In the genomic region with DNA sequence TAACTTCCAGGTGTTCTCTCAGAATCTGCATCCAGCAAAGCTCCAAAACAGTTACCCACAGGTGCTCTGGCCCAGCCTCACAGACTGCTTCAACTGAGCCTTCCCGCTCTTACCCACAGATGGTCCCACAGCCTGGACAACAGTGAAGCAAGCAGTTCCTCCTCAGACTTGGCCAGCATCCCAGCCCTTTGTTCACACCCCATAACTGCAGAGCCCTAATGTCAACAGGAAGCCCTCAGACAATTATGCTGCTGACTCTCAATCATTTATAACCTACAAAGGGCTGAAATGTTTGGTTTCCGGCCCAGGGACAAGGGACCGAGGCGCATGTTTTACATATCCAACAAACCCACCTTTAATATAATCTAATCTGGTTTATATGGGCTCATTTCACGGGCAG, we compare ENCODE assay signal across 9 mouse cellular contexts. TPM values are rescaled to one million over a fixed set of nuclear protein-coding genes. Genes with fewer than 3 reads are reported as not detected.
A peak's percentile ranks its signal among the peaks of the same experiment; 100 is the strongest.
DNase-seq lines count a peak whose midpoint lies in the region; ATAC-seq and TF ChIP-seq lines count a peak whose summit lies in the region.
"Had no signal": no experiment of that assay in that cellular context is flagged by ENCODE, and none has a peak within 500 bp of the region (broad histone marks: within the 10 kb centered on the region; RNA-seq: fewer than 3 reads in every experiment).

No protein-coding gene starts in this region.

- 73% methylated on average over 5 of the region's 5 CpGs for WGBS in midbrain, embryonic 13.5 days
- WGBS in midbrain, embryonic 10.5 days: 79% methylated on average over 5 of the region's 5 CpGs
- 34% methylated on average over 5 of the region's 5 CpGs for WGBS in forebrain, postnatal 0 days
- whole genome bisulfite sequencing in hindbrain, embryonic 15.5 days: 55% methylated on average over 5 of the region's 5 CpGs
- 66% methylated on average over 5 of the region's 5 CpGs for WGBS in midbrain, postnatal 0 days

- 0 out of 2 replicates have a peak, but pooled peaks cover 3% of the 10 kb centered on the region for H3K27me3 ChIP-seq in midbrain, embryonic 13.5 days
- no peaks in the 10 kb centered on the region for H3K27me3 ChIP-seq in midbrain, embryonic 10.5 days (ENCODE audit: low read depth, poor library complexity, severe bottlenecking)
- no peaks in the 10 kb centered on the region for H3K27me3 ChIP-seq in forebrain, postnatal 0 days (ENCODE audit: insufficient read depth, low read length)
- H3K27me3 ChIP-seq in hindbrain, embryonic 15.5 days: no peaks in the 10 kb centered on the region
- no peaks in the 10 kb centered on the region for H3K27me3 ChIP-seq in midbrain, postnatal 0 days (ENCODE audit: insufficient read depth, low read length)
- H3K27me3 ChIP-seq: neural tube, embryonic 12.5 days had no signal

- no peak overlapping the region for H3K27ac ChIP-seq in midbrain, embryonic 13.5 days
- H3K27ac ChIP-seq in midbrain, embryonic 10.5 days (replicated peaks): no peak overlapping the region
- no peak overlapping the region for H3K27ac ChIP-seq in forebrain, postnatal 0 days (ENCODE audit: low read depth, low read length)
- no peak overlapping the region for H3K27ac ChIP-seq in hindbrain, embryonic 15.5 days (replicated peaks)
- no peak overlapping the region for H3K27ac ChIP-seq in midbrain, postnatal 0 days (ENCODE audit: low read depth, low read length)
- H3K27ac ChIP-seq: neural tube, embryonic 12.5 days had no signal

- TF ChIP-seq CTCF in forebrain, postnatal 0 days (IDR thresholded peaks at IDR 0.05; ENCODE audit: low read depth): no peak
- no peak for TF ChIP-seq CTCF in midbrain, postnatal 0 days (IDR thresholded peaks at IDR 0.05)

- no peak overlapping the region for H3K9ac ChIP-seq in midbrain, embryonic 13.5 days (replicated peaks)
- H3K9ac ChIP-seq in forebrain, postnatal 0 days: no peak overlapping the region
- H3K9ac ChIP-seq in hindbrain, embryonic 15.5 days: no peak overlapping the region
- H3K9ac ChIP-seq in midbrain, postnatal 0 days (replicated peaks; ENCODE audit: low read length, poor library complexity, severe bottlenecking): no peak overlapping the region
- H3K9ac ChIP-seq: neural tube, embryonic 12.5 days had no signal

- H3K4me3 ChIP-seq in midbrain, embryonic 13.5 days (replicated peaks): no peak overlapping the region
- no peak overlapping the region for H3K4me3 ChIP-seq in midbrain, embryonic 10.5 days
- H3K4me3 ChIP-seq in forebrain, postnatal 0 days (ENCODE audit: low read depth, low read length): no peak overlapping the region
- H3K4me3 ChIP-seq in hindbrain, embryonic 15.5 days: no peak overlapping the region
- H3K4me3 ChIP-seq in midbrain, postnatal 0 days (ENCODE audit: low read depth, low read length): no peak overlapping the region
- H3K4me3 ChIP-seq: neural tube, embryonic 12.5 days had no signal

- H3K4me2 ChIP-seq in midbrain, embryonic 13.5 days (replicated peaks): no peak overlapping the region
- H3K4me2 ChIP-seq in forebrain, postnatal 0 days (ENCODE audit: low read depth): no peak overlapping the region
- no peak overlapping the region for H3K4me2 ChIP-seq in hindbrain, embryonic 15.5 days
- no peak overlapping the region for H3K4me2 ChIP-seq in midbrain, postnatal 0 days (ENCODE audit: low read depth, low read length, poor library complexity, severe bottlenecking)
- H3K4me2 ChIP-seq: neural tube, embryonic 12.5 days had no signal

- peak; percentile 51 for ATAC-seq in midbrain, embryonic 13.5 days
- ATAC-seq in forebrain, postnatal 0 days: peak; percentile 59
- ATAC-seq in hindbrain, embryonic 15.5 days (ENCODE audit: low FRiP score, low read depth): peak; percentile 74; the same call in 1 of the 2 replicates
- no peak; the same call in 1 of the 2 replicates for ATAC-seq in midbrain, postnatal 0 days (ENCODE audit: low FRiP score)

- peaks cover 8% of the 10 kb centered on the region; the same call in 1 of the 2 replicates for H3K4me1 ChIP-seq in midbrain, embryonic 13.5 days (replicated peaks)
- H3K4me1 ChIP-seq in midbrain, embryonic 10.5 days: no peaks in the 10 kb centered on the region
- no peaks in the 10 kb centered on the region for H3K4me1 ChIP-seq in forebrain, postnatal 0 days (ENCODE audit: insufficient read depth)
- H3K4me1 ChIP-seq in hindbrain, embryonic 15.5 days (replicated peaks): 0 out of 2 replicates have a peak, but pooled peaks cover 3% of the 10 kb centered on the region
- no peaks in the 10 kb centered on the region for H3K4me1 ChIP-seq in midbrain, postnatal 0 days (ENCODE audit: insufficient read depth, low read length)
- H3K4me1 ChIP-seq: neural tube, embryonic 12.5 days had no signal

- DNase-seq in midbrain, embryonic 10.5 days (ENCODE audit: low spot score): no peak
- peak; percentile 83 for DNase-seq in adrenal gland, postnatal 14 days
- no peak for DNase-seq in forebrain, postnatal 0 days
- peak; percentile 49 to 59 for DNase-seq in layer of hippocampus, postnatal 36 days
- peak; percentile 74 for DNase-seq in midbrain, postnatal 0 days (ENCODE audit: low spot score)
- no peak for DNase-seq in MN1 (ENCODE audit: low spot score)

- H3K9me3 ChIP-seq in midbrain, embryonic 13.5 days: no peaks in the 10 kb centered on the region
- no peaks in the 10 kb centered on the region for H3K9me3 ChIP-seq in midbrain, embryonic 10.5 days (replicated peaks)
- no peaks in the 10 kb centered on the region for H3K9me3 ChIP-seq in forebrain, postnatal 0 days (ENCODE audit: low read length)
- H3K9me3 ChIP-seq in hindbrain, embryonic 15.5 days: no peaks in the 10 kb centered on the region
- H3K9me3 ChIP-seq in midbrain, postnatal 0 days (ENCODE audit: low read length): no peaks in the 10 kb centered on the region
- H3K9me3 ChIP-seq: neural tube, embryonic 12.5 days had no signal

- H3K36me3 ChIP-seq in midbrain, embryonic 13.5 days: no peaks in the 10 kb centered on the region
- H3K36me3 ChIP-seq in midbrain, embryonic 10.5 days: no peaks in the 10 kb centered on the region
- no peaks in the 10 kb centered on the region for H3K36me3 ChIP-seq in forebrain, postnatal 0 days (ENCODE audit: insufficient read depth)
- H3K36me3 ChIP-seq in hindbrain, embryonic 15.5 days: no peaks in the 10 kb centered on the region
- no peaks in the 10 kb centered on the region for H3K36me3 ChIP-seq in midbrain, postnatal 0 days (ENCODE audit: insufficient read depth, low read length)
- H3K36me3 ChIP-seq: neural tube, embryonic 12.5 days had no signal

RNA-seq across cellular contexts. Expression of gene Klrb1b, which starts 30.1 kb away (rescaled TPM):
- polyA plus RNA-seq in midbrain, embryonic 13.5 days (2015; fragmentation: Nextera tagmentation; extraction: Ambion mirVana): not detected in 2 replicates
- not detected in 2 replicates for polyA plus RNA-seq in midbrain, embryonic 10.5 days (2016; fragmentation: Nextera tagmentation; extraction: Ambion mirVana)
- total RNA-seq in adrenal gland, postnatal 14 days (2021): 1.5 TPM in 1 of 2 replicates, not detected in the other
- total RNA-seq in forebrain, postnatal 0 days (2014; rRNA removed): not detected in 2 replicates
- not detected in 2 replicates for polyA plus RNA-seq in forebrain, postnatal 0 days (2015; fragmentation: Nextera tagmentation; extraction: Ambion mirVana)
- polyA plus RNA-seq in hindbrain, embryonic 15.5 days (2015; fragmentation: Nextera tagmentation; extraction: Ambion mirVana): not detected in 2 replicates
- not detected for total RNA-seq in layer of hippocampus, postnatal 36 days (2021)
- total RNA-seq in midbrain, postnatal 0 days (2014; rRNA removed): not detected in 2 replicates
- not detected in 2 replicates for polyA plus RNA-seq in midbrain, postnatal 0 days (2015; fragmentation: Nextera tagmentation; extraction: Ambion mirVana)
- polyA plus RNA-seq: neural tube, embryonic 12.5 days had no signal

RNA-seq across cellular contexts. Expression of gene Gm44511, which starts 30.1 kb away (rescaled TPM):
- not detected in 2 replicates for polyA plus RNA-seq in midbrain, embryonic 13.5 days (2015; fragmentation: Nextera tagmentation; extraction: Ambion mirVana)
- polyA plus RNA-seq in midbrain, embryonic 10.5 days (2016; fragmentation: Nextera tagmentation; extraction: Ambion mirVana): not detected in 2 replicates
- not detected in 2 replicates for total RNA-seq in adrenal gland, postnatal 14 days (2021)
- total RNA-seq in forebrain, postnatal 0 days (2014; rRNA removed): not detected in 2 replicates
- not detected in 2 replicates for polyA plus RNA-seq in forebrain, postnatal 0 days (2015; fragmentation: Nextera tagmentation; extraction: Ambion mirVana)
- not detected in 2 replicates for polyA plus RNA-seq in hindbrain, embryonic 15.5 days (2015; fragmentation: Nextera tagmentation; extraction: Ambion mirVana)
- total RNA-seq in layer of hippocampus, postnatal 36 days (2021): not detected
- not detected in 2 replicates for total RNA-seq in midbrain, postnatal 0 days (2014; rRNA removed)
- not detected in 2 replicates for polyA plus RNA-seq in midbrain, postnatal 0 days (2015; fragmentation: Nextera tagmentation; extraction: Ambion mirVana)
- polyA plus RNA-seq: neural tube, embryonic 12.5 days had no signal

RNA-seq across cellular contexts. Expression of gene Clec2i, which starts 31.1 kb away (rescaled TPM):
- not detected in 2 replicates for polyA plus RNA-seq in midbrain, embryonic 13.5 days (2015; fragmentation: Nextera tagmentation; extraction: Ambion mirVana)
- 0.16 TPM in 1 of 2 replicates, not detected in the other for polyA plus RNA-seq in midbrain, embryonic 10.5 days (2016; fragmentation: Nextera tagmentation; extraction: Ambion mirVana)
- 0.22 and 1.7 TPM in 2 replicates for total RNA-seq in adrenal gland, postnatal 14 days (2021)
- not detected in 2 replicates for total RNA-seq in forebrain, postnatal 0 days (2014; rRNA removed)
- polyA plus RNA-seq in forebrain, postnatal 0 days (2015; fragmentation: Nextera tagmentation; extraction: Ambion mirVana): 0.11 TPM in 1 of 2 replicates, not detected in the other
- polyA plus RNA-seq in hindbrain, embryonic 15.5 days (2015; fragmentation: Nextera tagmentation; extraction: Ambion mirVana): 0.07 TPM in 1 of 2 replicates, not detected in the other
- total RNA-seq in layer of hippocampus, postnatal 36 days (2021): not detected
- total RNA-seq in midbrain, postnatal 0 days (2014; rRNA removed): 0.42 TPM in 1 of 2 replicates, not detected in the other
- polyA plus RNA-seq in midbrain, postnatal 0 days (2015; fragmentation: Nextera tagmentation; extraction: Ambion mirVana): not detected in 2 replicates
- polyA plus RNA-seq: neural tube, embryonic 12.5 days had no signal

RNA-seq across cellular contexts. Expression of gene BC035044, which starts 34.7 kb away (rescaled TPM):
- polyA plus RNA-seq in midbrain, embryonic 13.5 days (2015; fragmentation: Nextera tagmentation; extraction: Ambion mirVana): 0.35 and 0.52 TPM in 2 replicates
- 1.3 and 1.4 TPM in 2 replicates for polyA plus RNA-seq in midbrain, embryonic 10.5 days (2016; fragmentation: Nextera tagmentation; extraction: Ambion mirVana)
- total RNA-seq in adrenal gland, postnatal 14 days (2021): 0.93 and 2.6 TPM in 2 replicates
- total RNA-seq in forebrain, postnatal 0 days (2014; rRNA removed): 0.38 and 0.54 TPM in 2 replicates
- 0.36 and 0.41 TPM in 2 replicates for polyA plus RNA-seq in forebrain, postnatal 0 days (2015; fragmentation: Nextera tagmentation; extraction: Ambion mirVana)
- polyA plus RNA-seq in hindbrain, embryonic 15.5 days (2015; fragmentation: Nextera tagmentation; extraction: Ambion mirVana): 0.38 and 0.46 TPM in 2 replicates
- total RNA-seq in layer of hippocampus, postnatal 36 days (2021): 1 to 10 TPM; 2.1 to 2.2 TPM
- 0.19 and 0.38 TPM in 2 replicates for total RNA-seq in midbrain, postnatal 0 days (2014; rRNA removed)
- 0.29 and 0.41 TPM in 2 replicates for polyA plus RNA-seq in midbrain, postnatal 0 days (2015; fragmentation: Nextera tagmentation; extraction: Ambion mirVana)

Comparison
In these comparisons a context has a peak if more than half of its experiments do, and no peak if none do; other contexts are left out.
1. DNase-seq: peak in adrenal gland, postnatal 14 days (single experiment), layer of hippocampus, postnatal 36 days (2 of 2) and midbrain, postnatal 0 days (single experiment); none in midbrain, embryonic 10.5 days (single experiment), forebrain, postnatal 0 days (single experiment) and MN1 (single experiment).